Mouse (Mus musculus): ENCODE measurements around the gene Gimap1. TPM values are rescaled to one million over a fixed set of nuclear protein-coding genes. Genes with fewer than 3 reads are reported as not detected.

Gene Gimap1
- polyA plus RNA-seq, 1 experiment, result not detected

DNA sequence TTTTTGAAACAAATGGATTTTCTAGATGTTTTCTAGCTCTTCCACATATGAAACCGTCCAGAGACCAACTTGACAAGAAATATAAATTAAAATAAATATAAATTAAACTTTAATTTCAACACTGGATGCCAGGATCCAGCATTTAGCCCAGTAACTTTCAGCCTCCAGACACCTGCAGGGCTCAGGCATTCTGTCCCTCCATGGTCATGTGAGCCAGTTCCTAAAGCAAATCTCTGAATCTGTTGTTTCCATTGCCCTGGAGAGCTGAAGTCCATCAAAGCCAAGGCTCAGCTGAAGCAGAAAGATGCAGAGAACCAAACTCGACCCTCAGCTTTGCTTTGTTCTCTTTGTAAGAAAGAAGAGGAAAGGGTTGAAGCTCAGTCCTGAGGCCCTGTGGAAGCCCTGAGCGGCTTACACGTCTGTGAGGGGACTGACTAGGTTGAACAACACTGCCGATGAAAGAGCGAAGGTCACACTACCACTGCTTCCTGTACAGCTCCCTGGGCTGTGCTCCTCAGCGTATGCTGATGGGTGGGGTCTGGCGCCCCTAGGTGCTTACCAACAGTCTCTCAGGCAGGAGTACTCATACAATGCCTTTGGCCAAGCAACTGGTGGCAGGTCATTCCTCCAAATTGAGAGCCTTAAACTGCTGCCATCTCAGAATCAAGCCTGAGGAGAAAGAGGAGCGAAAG is 29.5 kb downstream of the Gimap1 start:
- TF ChIP-seq SRF (IDR thresholded peaks at IDR 0.05; ENCODE audit: control insufficient read depth, insufficient read length, low read depth), result no peak
- no peak for TF ChIP-seq CEBPB (IDR thresholded peaks at IDR 0.05; ENCODE audit: insufficient read depth, poor library complexity, severe bottlenecking)
- no peak for TF ChIP-seq MYOG (IDR thresholded peaks at IDR 0.05; ENCODE audit: control insufficient read depth in 1 of 3, insufficient read depth in 1 of 3, insufficient read length in 2 of 3, low read depth in 2 of 3)
- no peak for TF ChIP-seq REST (IDR thresholded peaks at IDR 0.05; ENCODE audit: insufficient read depth, insufficient read length)
- no peak for TF ChIP-seq POLR2A (IDR thresholded peaks at IDR 0.05; ENCODE audit: insufficient read length, low read depth)
- TF ChIP-seq E2F4 (IDR thresholded peaks at IDR 0.05; ENCODE audit: insufficient read depth), result no peak
- TF ChIP-seq MYOD1 (IDR thresholded peaks at IDR 0.05; ENCODE audit: control insufficient read depth in 1 of 3, insufficient read length in 2 of 3, low read depth in 2 of 3), result no peak
- no peak for TF ChIP-seq POLR2AphosphoS2 (IDR thresholded peaks at IDR 0.05; ENCODE audit: insufficient read length, low read depth)
- no peak for TF ChIP-seq TCF12 (IDR thresholded peaks at IDR 0.05; ENCODE audit: insufficient read depth, poor library complexity, severe bottlenecking)
- no peak for TF ChIP-seq MAX (IDR thresholded peaks at IDR 0.05; ENCODE audit: low read depth)
- no peak for TF ChIP-seq USF1 (IDR thresholded peaks at IDR 0.05; ENCODE audit: low read depth)
- no peak for TF ChIP-seq TCF3 (IDR thresholded peaks at IDR 0.05; ENCODE audit: insufficient read length, low read depth)
- Histone ChIP-seq H3K4me3 (no peak overlapping the region), H3ac (ENCODE audit: control insufficient read depth, insufficient read length) (no peak overlapping the region), H3K27me3 (ENCODE audit: control insufficient read depth, insufficient read depth, insufficient read length) (no peaks in the 10 kb centered on the region), H3K79me2 (ENCODE audit: control insufficient read depth, insufficient read depth) (no peaks in the 10 kb centered on the region), H3K4me2 (ENCODE audit: low read depth) (no peak overlapping the region), H3K36me3 (ENCODE audit: control insufficient read depth, insufficient read depth) (no peaks in the 10 kb centered on the region)

DNA sequence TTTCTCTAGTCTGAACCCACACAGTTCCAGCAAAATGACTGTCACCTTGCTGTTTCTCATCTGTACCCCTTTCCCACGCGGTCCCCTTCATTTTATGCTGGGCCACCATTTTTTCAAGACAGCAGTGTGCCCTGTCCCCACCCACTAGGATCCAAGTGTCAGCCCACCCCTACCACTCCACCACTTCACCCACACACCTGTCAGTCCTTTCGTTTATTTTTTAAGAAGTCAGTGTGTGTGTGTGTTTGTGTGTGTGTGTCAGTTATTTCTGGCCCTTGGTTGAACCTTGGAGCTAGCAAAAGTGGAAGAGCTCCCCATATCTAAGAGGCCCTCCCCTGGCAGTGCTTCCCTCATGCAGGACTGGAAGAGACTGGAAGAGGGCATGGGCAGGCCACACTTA is 30.1 kb downstream of the Gimap1 start:
- no peaks in the 10 kb centered on the region for H3K36me3 ChIP-seq (ENCODE audit: control insufficient read depth, insufficient read depth)
- H3K4me3 ChIP-seq, result no peak overlapping the region
- H3K27me3 ChIP-seq (ENCODE audit: control insufficient read depth, insufficient read depth, insufficient read length), result no peaks in the 10 kb centered on the region
- TF ChIP-seq REST (IDR thresholded peaks at IDR 0.05; ENCODE audit: insufficient read depth, insufficient read length), result no peak
- no peak overlapping the region for H3ac ChIP-seq (ENCODE audit: control insufficient read depth, insufficient read length)
- H3K79me2 ChIP-seq (ENCODE audit: control insufficient read depth, insufficient read depth), result no peaks in the 10 kb centered on the region
- H3K4me2 ChIP-seq (ENCODE audit: low read depth), result no peak overlapping the region

DNA sequence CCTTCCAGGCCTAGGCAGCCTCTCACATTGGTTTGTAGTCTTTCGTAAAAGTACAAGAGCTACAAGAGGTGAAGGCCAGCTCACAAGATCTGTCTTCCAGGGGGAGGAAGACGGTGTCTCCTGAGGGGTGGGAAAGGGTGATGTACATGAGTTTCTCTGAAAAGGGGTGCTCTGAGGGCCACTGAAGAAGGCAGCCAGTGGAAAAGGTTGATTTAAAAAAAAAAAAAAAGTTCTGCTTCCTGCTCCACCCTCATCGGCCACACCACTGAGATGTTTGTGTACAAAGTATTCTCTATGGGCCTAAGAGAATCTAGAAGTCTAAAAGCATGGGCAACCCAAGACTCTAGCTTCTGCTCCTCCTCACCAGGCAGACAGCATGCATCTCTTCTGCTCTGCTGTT is 31.8 kb downstream of the Gimap1 start, which contains the start of gene Gimap3:
Gimap3 (minus strand) TSS at position 156 of the 400 bp plus-strand sequence.
- Histone ChIP-seq H3K36me3 (ENCODE audit: control insufficient read depth, insufficient read depth) (no peaks in the 10 kb centered on the region), H3ac (ENCODE audit: control insufficient read depth, insufficient read length) (no peak within 1 kb of the TSS), H3K4me2 (ENCODE audit: low read depth) (no peak within 1 kb of the TSS), H3K27me3 (ENCODE audit: control insufficient read depth, insufficient read depth, insufficient read length) (no peaks in the 10 kb centered on the region), H3K4me3 (no peak within 1 kb of the TSS), H3K79me2 (ENCODE audit: control insufficient read depth, insufficient read depth) (no peaks in the 10 kb centered on the region)
- TF ChIP-seq TCF12 (IDR thresholded peaks at IDR 0.05; ENCODE audit: insufficient read depth, poor library complexity, severe bottlenecking) (no peak), SRF (IDR thresholded peaks at IDR 0.05; ENCODE audit: control insufficient read depth, insufficient read length, low read depth) (no peak), CEBPB (IDR thresholded peaks at IDR 0.05; ENCODE audit: insufficient read depth, poor library complexity, severe bottlenecking) (no peak), POLR2AphosphoS2 (IDR thresholded peaks at IDR 0.05; ENCODE audit: insufficient read length, low read depth) (no peak), USF1 (IDR thresholded peaks at IDR 0.05; ENCODE audit: low read depth) (no peak), REST (IDR thresholded peaks at IDR 0.05; ENCODE audit: insufficient read depth, insufficient read length) (no peak), TCF3 (IDR thresholded peaks at IDR 0.05; ENCODE audit: insufficient read length, low read depth) (no peak), MAX (IDR thresholded peaks at IDR 0.05; ENCODE audit: low read depth) (no peak), MYOD1 (IDR thresholded peaks at IDR 0.05; ENCODE audit: control insufficient read depth in 1 of 3, insufficient read length in 2 of 3, low read depth in 2 of 3) (no peak), E2F4 (IDR thresholded peaks at IDR 0.05; ENCODE audit: insufficient read depth) (no peak), MYOG (IDR thresholded peaks at IDR 0.05; ENCODE audit: control insufficient read depth in 1 of 3, insufficient read depth in 1 of 3, insufficient read length in 2 of 3, low read depth in 2 of 3) (no peak)

DNA sequence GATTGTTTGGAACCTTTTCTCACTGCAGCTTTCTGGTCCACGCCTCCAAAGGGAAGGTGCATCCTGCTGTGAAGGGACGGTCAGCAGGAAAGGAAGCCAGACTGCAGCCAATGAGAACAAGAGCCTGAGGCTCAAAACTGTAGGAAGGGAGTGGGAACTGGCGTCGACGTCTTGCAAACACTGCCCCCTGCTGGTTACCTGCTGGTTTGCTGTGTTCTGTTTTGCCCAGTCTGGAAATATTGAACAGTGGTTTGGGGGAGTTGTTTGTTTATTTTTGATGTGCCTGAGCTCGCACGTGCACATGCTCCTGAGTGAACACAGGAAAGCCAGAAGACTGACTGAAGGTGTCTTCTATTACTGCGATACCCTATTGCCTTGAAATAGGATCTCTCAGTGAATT is 33.2 kb downstream of the Gimap1 start:
- Histone ChIP-seq H3K79me2 (ENCODE audit: control insufficient read depth, insufficient read depth) (no peaks in the 10 kb centered on the region), H3ac (ENCODE audit: control insufficient read depth, insufficient read length) (no peak overlapping the region), H3K4me2 (ENCODE audit: low read depth) (no peak overlapping the region), H3K4me3 (no peak overlapping the region), H3K36me3 (ENCODE audit: control insufficient read depth, insufficient read depth) (no peaks in the 10 kb centered on the region), H3K27me3 (ENCODE audit: control insufficient read depth, insufficient read depth, insufficient read length) (no peaks in the 10 kb centered on the region)
- TF ChIP-seq MYOG (IDR thresholded peaks at IDR 0.05; ENCODE audit: control insufficient read depth in 1 of 3, insufficient read depth in 1 of 3, insufficient read length in 2 of 3, low read depth in 2 of 3) (no peak), REST (IDR thresholded peaks at IDR 0.05; ENCODE audit: insufficient read depth, insufficient read length) (no peak), E2F4 (IDR thresholded peaks at IDR 0.05; ENCODE audit: insufficient read depth) (no peak), MAX (IDR thresholded peaks at IDR 0.05; ENCODE audit: low read depth) (no peak), SRF (IDR thresholded peaks at IDR 0.05; ENCODE audit: control insufficient read depth, insufficient read length, low read depth) (no peak), TCF3 (IDR thresholded peaks at IDR 0.05; ENCODE audit: insufficient read length, low read depth) (no peak), MYOD1 (IDR thresholded peaks at IDR 0.05; ENCODE audit: control insufficient read depth in 1 of 3, insufficient read length in 2 of 3, low read depth in 2 of 3) (no peak), USF1 (IDR thresholded peaks at IDR 0.05; ENCODE audit: low read depth) (no peak), CEBPB (IDR thresholded peaks at IDR 0.05; ENCODE audit: insufficient read depth, poor library complexity, severe bottlenecking) (no peak), TCF12 (IDR thresholded peaks at IDR 0.05; ENCODE audit: insufficient read depth, poor library complexity, severe bottlenecking) (no peak), POLR2AphosphoS2 (IDR thresholded peaks at IDR 0.05; ENCODE audit: insufficient read length, low read depth) (no peak), POLR2A (IDR thresholded peaks at IDR 0.05; ENCODE audit: insufficient read length, low read depth) (no peak)

DNA sequence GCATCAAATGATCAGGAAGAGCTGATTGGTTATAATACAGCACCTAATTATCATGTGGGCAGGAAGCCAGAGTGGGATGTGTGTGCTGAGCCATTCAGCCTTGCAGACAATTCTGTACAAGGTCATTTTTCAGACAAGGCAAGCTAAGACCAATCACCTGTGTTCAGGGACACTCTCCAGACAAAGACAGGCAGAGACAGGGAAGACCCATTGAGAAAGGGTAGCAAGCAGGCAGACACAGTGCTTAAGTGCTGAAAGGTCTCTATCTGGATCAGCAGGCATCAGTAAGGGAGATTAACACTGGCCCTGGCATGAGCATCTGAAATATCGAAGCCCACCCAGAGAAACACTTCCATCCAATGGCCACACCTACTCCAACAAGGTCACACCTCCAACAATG is 45.6 kb downstream of the Gimap1 start:
- Histone ChIP-seq H3K36me3 (ENCODE audit: control insufficient read depth, insufficient read depth) (no peaks in the 10 kb centered on the region), H3ac (ENCODE audit: control insufficient read depth, insufficient read length) (no peak overlapping the region), H3K79me2 (ENCODE audit: control insufficient read depth, insufficient read depth) (no peaks in the 10 kb centered on the region), H3K4me3 (no peak overlapping the region), H3K4me2 (ENCODE audit: low read depth) (no peak overlapping the region), H3K27me3 (ENCODE audit: control insufficient read depth, insufficient read depth, insufficient read length) (no peaks in the 10 kb centered on the region)
- no peak for TF ChIP-seq SRF (IDR thresholded peaks at IDR 0.05; ENCODE audit: control insufficient read depth, insufficient read length, low read depth)
- TF ChIP-seq TCF12 (IDR thresholded peaks at IDR 0.05; ENCODE audit: insufficient read depth, poor library complexity, severe bottlenecking), result no peak
- TF ChIP-seq E2F4 (IDR thresholded peaks at IDR 0.05; ENCODE audit: insufficient read depth), result no peak
- TF ChIP-seq CEBPB (IDR thresholded peaks at IDR 0.05; ENCODE audit: insufficient read depth, poor library complexity, severe bottlenecking), result no peak
- TF ChIP-seq MYOG (IDR thresholded peaks at IDR 0.05; ENCODE audit: control insufficient read depth in 1 of 3, insufficient read depth in 1 of 3, insufficient read length in 2 of 3, low read depth in 2 of 3), result no peak
